Mouse (Mus musculus): ENCODE data around the gene Inafm2. TPM values are rescaled to one million over a fixed set of nuclear protein-coding genes. Genes with fewer than 3 reads are reported as not detected.

Gene Inafm2
- total RNA-seq (2022) = 10 to 100 TPM; 33.0 to 45.2 (median 33.9) TPM

- peak; percentile 93 for DNase-seq (ENCODE audit: low spot score)
Measured at GRCm38 (mm10) chr2:118745232-118745884, at the start of gene Inafm2. Gene Inafm2, plus strand, starts transcription at chr2:118745758.

- DNase-seq (ENCODE audit: low spot score) = no peak
Measured at GRCm38 (mm10) chr2:118696451-118697308, 48.9 kb upstream of the Inafm2 start.

- no peak for DNase-seq (ENCODE audit: low spot score)
Measured at GRCm38 (mm10) chr2:118697311-118697877, 48.2 kb upstream of the Inafm2 start.

GRCm38 (mm10) chr2:118697955-118698354, 47.6 kb upstream of the Inafm2 start:
- DNase-seq (ENCODE audit: low spot score) = no peak

- DNase-seq (ENCODE audit: low spot score) = peak; percentile 85
Measured at GRCm38 (mm10) chr2:118700179-118701062, 45.1 kb upstream of the Inafm2 start.

- DNase-seq (ENCODE audit: low spot score) = no peak
Measured at GRCm38 (mm10) chr2:118701161-118701560, 44.4 kb upstream of the Inafm2 start.

GRCm38 (mm10) chr2:118701971-118702882, 43.3 kb upstream of the Inafm2 start:
- no peak for DNase-seq (ENCODE audit: low spot score)

GRCm38 (mm10) chr2:118702883-118703761, 42.4 kb upstream of the Inafm2 start:
- DNase-seq (ENCODE audit: low spot score) = no peak

- DNase-seq (ENCODE audit: low spot score) = no peak
Measured at GRCm38 (mm10) chr2:118703913-118704730, 41.4 kb upstream of the Inafm2 start, which contains the start of gene Ankrd63. Gene Ankrd63, minus strand, starts transcription at chr2:118703963.

GRCm38 (mm10) chr2:118706436-118706835, 39.1 kb upstream of the Inafm2 start:
- DNase-seq (ENCODE audit: low spot score) = no peak

- no peak for DNase-seq (ENCODE audit: low spot score)
Measured at GRCm38 (mm10) chr2:118708472-118708871, 37.1 kb upstream of the Inafm2 start.

- DNase-seq (ENCODE audit: low spot score) = no peak
Measured at GRCm38 (mm10) chr2:118709655-118710221, 35.8 kb upstream of the Inafm2 start.

GRCm38 (mm10) chr2:118711038-118711494, 34.5 kb upstream of the Inafm2 start:
- DNase-seq (ENCODE audit: low spot score) = no peak

- no peak for DNase-seq (ENCODE audit: low spot score)
Measured at GRCm38 (mm10) chr2:118713631-118714030, 31.9 kb upstream of the Inafm2 start.

- DNase-seq (ENCODE audit: low spot score) = no peak
Measured at GRCm38 (mm10) chr2:118714230-118714629, 31.3 kb upstream of the Inafm2 start.

GRCm38 (mm10) chr2:118716677-118717076, 28.9 kb upstream of the Inafm2 start:
- peak; percentile 77 for DNase-seq (ENCODE audit: low spot score)

GRCm38 (mm10) chr2:118723693-118724486, 21.7 kb upstream of the Inafm2 start:
- no peak for DNase-seq (ENCODE audit: low spot score)
